Mouse (Mus musculus) CD8-positive naive resting alpha-beta T cell, adult 57 days (primary cell): Measurements from ENCODE around the gene Efcab7. TPM values are rescaled to one million over a fixed set of nuclear protein-coding genes. Genes with fewer than 3 reads are reported as not detected.

Experiments used
- total RNA-seq: library from RNA; stranded (reverse); gene quantifications from one replicate; pipeline ENCODE4 v1.2.4, GENCODE M21; 2023

Efcab7 gene
- 12.2 TPM for total RNA-seq

DNA sequence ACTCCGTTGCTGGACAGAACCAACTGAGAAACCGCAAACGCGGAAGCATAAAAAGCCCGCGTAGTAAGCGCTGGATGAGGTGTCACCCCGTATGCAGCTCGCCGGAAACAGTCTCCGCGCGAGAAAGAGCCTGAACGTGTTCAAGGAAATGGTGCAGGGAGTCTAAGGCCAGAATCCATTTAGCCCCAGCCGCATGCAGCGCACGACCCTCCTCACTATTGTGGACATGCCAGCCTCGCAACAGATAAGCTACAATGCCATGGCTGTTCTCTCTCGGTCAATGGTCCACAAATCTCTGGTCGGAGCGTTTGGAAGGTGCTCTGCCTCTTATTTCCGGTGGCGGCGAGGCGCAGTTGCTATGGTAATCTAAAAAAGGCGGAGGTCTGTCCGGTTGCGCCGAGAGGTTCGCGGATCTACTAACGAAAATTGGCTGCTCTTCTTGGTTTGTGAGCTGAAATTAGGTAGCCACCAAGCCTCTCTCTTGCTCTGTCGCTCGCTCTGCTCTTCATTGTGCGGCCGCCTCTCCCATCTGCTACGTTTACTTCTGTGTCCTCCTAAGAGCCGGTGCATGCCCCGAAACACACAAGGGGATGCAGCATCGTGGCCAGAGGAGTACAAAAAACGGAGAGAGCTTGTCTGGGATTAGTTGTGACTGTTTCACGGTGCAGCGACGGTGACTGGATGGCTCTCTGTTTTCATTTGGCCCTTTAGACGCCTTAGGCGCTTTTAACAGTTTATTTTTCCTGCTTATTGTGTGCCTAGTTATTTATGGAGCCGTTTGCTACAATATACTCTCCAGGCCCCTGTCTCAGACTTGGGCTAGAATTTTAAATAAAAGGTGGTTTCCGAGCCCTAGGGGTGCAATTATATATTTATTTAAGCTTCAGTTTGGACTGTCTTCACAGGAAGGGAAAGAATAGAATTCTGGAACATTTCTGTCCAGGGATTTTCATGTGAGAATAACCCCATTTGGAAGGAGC is at the start of gene Efcab7:
Efcab7 (plus strand) TSS at position 105 of the 980 bp plus-strand sequence.

DNA sequence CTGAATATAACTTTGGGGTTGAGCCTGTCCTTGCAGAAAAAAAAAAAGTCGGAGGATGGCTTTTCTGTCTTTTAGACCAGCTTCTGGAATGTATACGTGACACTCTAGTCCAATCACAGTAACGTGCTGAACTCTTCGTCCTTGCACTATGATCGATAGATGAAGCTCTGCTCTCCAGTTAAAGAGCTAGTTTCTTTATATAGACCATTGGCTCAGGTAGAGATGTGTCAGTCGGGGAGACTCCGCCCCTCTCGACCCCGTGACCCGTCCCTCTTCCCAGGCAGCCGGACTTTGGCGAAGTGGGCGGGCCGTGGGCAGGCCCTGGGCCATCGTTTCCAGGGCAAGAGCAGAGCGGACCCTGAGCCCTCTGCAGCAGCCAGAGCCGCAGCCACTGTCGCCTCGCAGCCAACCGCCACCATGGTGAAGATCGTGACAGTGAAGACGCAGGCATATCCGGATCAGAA is 100.2 kb downstream of the Efcab7 start, which contains the start of gene Pgm1:
Pgm1 (plus strand) TSS at position 266 of the 464 bp plus-strand sequence.

GRCm38 (mm10) chr4:99929613-99930517 is 100.9 kb downstream of the Efcab7 start, which contains the start of gene Itgb3bp:
Gene Itgb3bp (minus strand): TSS chr4:99929813.

Other genes starting within 250 kb of the Efcab7 start
- gene Foxd3, start 172.9 kb upstream of the Efcab7 start, total RNA-seq = not detected
- 9.5 TPM for gene Alg6, start 113.5 kb upstream of the Efcab7 start, total RNA-seq
- gene Pgm1, start 100.2 kb downstream of the Efcab7 start, total RNA-seq = 17.2 TPM
- 8.5 TPM for gene Itgb3bp, start 100.6 kb downstream of the Efcab7 start, total RNA-seq